Mouse (Mus musculus): ENCODE measurements around the gene Edem2.
"Not testable (repeated sequence)": the region's sequence is repeated elsewhere in the genome, so short reads cannot be mapped to it uniquely, and the experiment has no call there.

Gene Edem2

GRCm38 (mm10) chr2:155735766-155736165 lies 6.5 kb upstream of the Edem2 start, which contains the start of gene Gm17581:
Gene Gm17581 (minus strand): TSS chr2:155735866.
- not testable (repeated sequence) for DNase-seq (ENCODE audit: low read depth)

GRCm38 (mm10) chr2:155735080-155735479 lies 5.8 kb upstream of the Edem2 start:
- no peak for DNase-seq (ENCODE audit: low read depth)

GRCm38 (mm10) chr2:155728742-155729141 lies 533 bp downstream of the Edem2 start:
- DNase-seq (ENCODE audit: low read depth): no peak

GRCm38 (mm10) chr2:155727764-155728395 lies 1.4 kb downstream of the Edem2 start:
- peak; percentile 13 for DNase-seq (ENCODE audit: low read depth)

GRCm38 (mm10) chr2:155726302-155726701 lies 3.0 kb downstream of the Edem2 start:
- DNase-seq (ENCODE audit: low read depth): no peak

GRCm38 (mm10) chr2:155724526-155724925 lies 4.7 kb downstream of the Edem2 start:
- DNase-seq (ENCODE audit: low read depth): no peak

GRCm38 (mm10) chr2:155724036-155724435 lies 5.2 kb downstream of the Edem2 start:
- DNase-seq (ENCODE audit: low read depth): no peak

GRCm38 (mm10) chr2:155720585-155720984 lies 8.7 kb downstream of the Edem2 start:
- DNase-seq (ENCODE audit: low read depth): peak; percentile 31

- no peak for DNase-seq (ENCODE audit: low read depth)
Observed at GRCm38 (mm10) chr2:155717082-155717990, 11.9 kb downstream of the Edem2 start.

- no peak for DNase-seq (ENCODE audit: low read depth)
Observed at GRCm38 (mm10) chr2:155710557-155710956, 18.7 kb downstream of the Edem2 start.

GRCm38 (mm10) chr2:155707251-155707650 lies 22.0 kb downstream of the Edem2 start:
- no peak for DNase-seq (ENCODE audit: low read depth)

GRCm38 (mm10) chr2:155703630-155704029 lies 25.6 kb downstream of the Edem2 start:
- no peak for DNase-seq (ENCODE audit: low read depth)

- DNase-seq (ENCODE audit: low read depth): no peak
Observed at GRCm38 (mm10) chr2:155701399-155701919, 27.8 kb downstream of the Edem2 start.

- not testable (repeated sequence) for DNase-seq (ENCODE audit: low read depth)
Observed at GRCm38 (mm10) chr2:155698443-155698842, 30.8 kb downstream of the Edem2 start.

- DNase-seq (ENCODE audit: low read depth): peak; percentile 54
Observed at GRCm38 (mm10) chr2:155696851-155697250, 32.4 kb downstream of the Edem2 start.

GRCm38 (mm10) chr2:155696091-155696558 lies 33.1 kb downstream of the Edem2 start:
- peak; percentile 93 for DNase-seq (ENCODE audit: low read depth)

- DNase-seq (ENCODE audit: low read depth): no peak
Observed at GRCm38 (mm10) chr2:155695316-155695715, 34.0 kb downstream of the Edem2 start.

GRCm38 (mm10) chr2:155694564-155694963 lies 34.7 kb downstream of the Edem2 start:
- no peak for DNase-seq (ENCODE audit: low read depth)

- DNase-seq (ENCODE audit: low read depth): peak; percentile 11
Observed at GRCm38 (mm10) chr2:155693136-155693535, 36.1 kb downstream of the Edem2 start.

- peak; percentile 98 for DNase-seq (ENCODE audit: low read depth)
Observed at GRCm38 (mm10) chr2:155691723-155692493, 37.4 kb downstream of the Edem2 start, which contains the start of gene Trpc4ap. Gene Trpc4ap (minus strand): TSS chr2:155692384.

- DNase-seq (ENCODE audit: low read depth): no peak
Observed at GRCm38 (mm10) chr2:155691336-155691722, 37.9 kb downstream of the Edem2 start.

- no peak for DNase-seq (ENCODE audit: low read depth)
Observed at GRCm38 (mm10) chr2:155689211-155689610, 40.1 kb downstream of the Edem2 start.
